ENCODE assay signal across 11 mouse cellular contexts in the genomic region with DNA sequence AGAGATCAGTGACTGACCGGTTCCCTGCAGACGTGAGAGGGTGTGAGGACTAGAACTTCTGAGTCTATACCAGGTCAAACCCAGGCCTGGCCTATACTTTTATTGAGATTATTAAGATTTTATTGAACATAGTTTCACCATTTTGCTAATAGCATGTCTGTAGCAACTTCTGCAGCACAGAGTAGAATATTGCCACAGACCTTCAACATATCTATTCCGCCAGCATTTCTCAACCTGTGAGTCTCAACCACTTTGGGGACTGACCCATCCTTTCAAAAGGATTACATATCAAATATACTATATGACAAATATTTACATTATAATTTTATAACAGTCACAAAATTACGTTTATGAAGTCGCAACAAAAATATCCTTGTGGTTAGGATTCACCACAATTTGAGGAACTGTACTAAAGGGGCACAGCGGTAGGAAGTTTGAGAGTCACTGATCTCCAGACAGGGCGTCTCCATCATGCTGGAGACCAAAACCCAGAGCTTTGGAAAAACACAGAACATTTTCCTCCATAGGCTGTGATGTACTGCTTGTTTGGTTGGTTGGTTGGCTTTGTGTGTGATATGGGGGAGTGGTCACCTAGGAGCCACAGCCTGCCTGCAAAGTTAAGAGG.
"Had no signal": no experiment of that assay in that cellular context is flagged by ENCODE, and none has a peak within 500 bp of the region (broad histone marks: within the 10 kb centered on the region; RNA-seq: fewer than 3 reads in every experiment).

No protein-coding gene starts in this region.

- H3K4me3 ChIP-seq: kidney, embryonic 15.5 days; left cerebral cortex, adult 2 months; liver, embryonic 13.5 days had no signal

- H3K27ac ChIP-seq: kidney, embryonic 15.5 days; left cerebral cortex, adult 2 months; liver, embryonic 13.5 days; macrophage had no signal

- DNase-seq: kidney, postnatal 10 days; kidney, postnatal 36 days; layer of hippocampus, postnatal 36 days; liver, embryonic 13.5 days; lung, adult 2 months; midbrain, embryonic 14.5 days; thymus, adult 18-20 months; thymus, postnatal 36 days had no signal
